Mouse (Mus musculus) embryonic fibroblast, embryonic 13.5 days (primary cell): Measurements from ENCODE around the gene Hoxa2.

Experiments used
- CTCF ChIP-seq: IDR thresholded peaks from 2 replicates; pipeline ENCODE4 v1.5.1; 2011; ENCODE audit warnings: mild to moderate bottlenecking, control low read depth, low read length, moderate library complexity, borderline replicate concordance; ENCODE audit not compliant: insufficient read depth
- POLR2A ChIP-seq: IDR thresholded peaks from 2 replicates; pipeline ENCODE4 v1.6.1; 2011; ENCODE audit warnings: low read depth, mild to moderate bottlenecking, control low read depth, low read length, moderate library complexity

GRCm38 (mm10) chr6:52176391-52176790 lies 11.8 kb upstream of the Hoxa2 start:
- TF ChIP-seq CTCF (no peak), POLR2A (no peak)
